In the genomic region with DNA sequence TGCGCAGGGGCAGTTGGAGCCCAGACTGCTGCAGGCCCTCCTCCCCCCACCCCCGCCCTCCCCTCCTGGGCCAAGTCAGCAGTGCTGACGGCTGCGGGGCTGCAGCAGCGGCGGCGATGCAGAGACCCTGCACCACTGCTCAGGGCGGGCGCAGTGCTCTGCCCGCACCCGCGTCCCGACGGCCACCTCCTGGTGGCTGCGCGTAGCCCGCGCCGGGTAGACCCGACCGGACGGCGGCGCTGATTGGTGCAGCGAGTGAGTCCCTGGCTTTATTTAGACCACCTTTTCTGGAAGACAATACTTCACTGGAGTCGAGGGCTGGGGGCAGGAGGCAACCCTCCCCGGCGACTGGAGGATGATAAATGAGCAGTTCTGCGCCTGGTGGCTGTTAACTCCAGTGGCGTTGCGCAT, we compare ENCODE assay signal across 8 mouse cellular contexts. TPM values are rescaled to one million over a fixed set of nuclear protein-coding genes. Genes with fewer than 3 reads are reported as not detected.
DNase-seq lines count a peak whose midpoint lies in the region; ATAC-seq and TF ChIP-seq lines count a peak whose summit lies in the region.

No protein-coding gene starts in this region.

- ATAC-seq in forebrain, embryonic 11.5 days (replicated peaks; ENCODE audit: low FRiP score), result peak; percentile 49; the same call in 1 of the 2 replicates
- no peak for ATAC-seq in stomach, embryonic 15.5 days (ENCODE audit: insufficient read depth, low FRiP score, low read depth)

- no peak overlapping the region for H3K27ac ChIP-seq in forebrain, embryonic 11.5 days (ENCODE audit: low read depth, low read length)
- H3K27ac ChIP-seq in limb, embryonic 10.5 days, result peak overlapping the region; percentile 48
- H3K27ac ChIP-seq in stomach, embryonic 15.5 days, result no peak overlapping the region

- no peak for TF ChIP-seq CTCF in E14TG2a.4 (conservative IDR thresholded peaks at IDR 0.05; ENCODE audit: low read length)

- no peaks in the 10 kb centered on the region for H3K9me3 ChIP-seq in E14TG2a.4 (ENCODE audit: low read length)
- no peaks in the 10 kb centered on the region for H3K9me3 ChIP-seq in forebrain, embryonic 11.5 days (ENCODE audit: control insufficient read depth, low read length)
- no peaks in the 10 kb centered on the region for H3K9me3 ChIP-seq in limb, embryonic 10.5 days (replicated peaks)
- H3K9me3 ChIP-seq in stomach, embryonic 15.5 days, result no peaks in the 10 kb centered on the region

- 2% methylated on average over 30 of the region's 31 CpGs for WGBS in forebrain, embryonic 11.5 days
- 1% methylated on average over 31 of the region's 31 CpGs for WGBS in limb, embryonic 10.5 days
- WGBS in stomach, embryonic 15.5 days, result 3% methylated on average over 30 of the region's 31 CpGs

- H3K4me1 ChIP-seq in E14TG2a.4 (replicated peaks; ENCODE audit: low read depth, low read length), result peaks cover 40% of the 10 kb centered on the region
- H3K4me1 ChIP-seq in forebrain, embryonic 11.5 days (replicated peaks; ENCODE audit: control insufficient read depth, insufficient read depth, low read length), result peaks cover 16% of the 10 kb centered on the region
- peaks cover 40% of the 10 kb centered on the region for H3K4me1 ChIP-seq in limb, embryonic 10.5 days
- peaks cover 15% of the 10 kb centered on the region for H3K4me1 ChIP-seq in stomach, embryonic 15.5 days

- no peaks in the 10 kb centered on the region for H3K36me3 ChIP-seq in E14TG2a.4 (ENCODE audit: insufficient read depth, low read length)
- no peaks in the 10 kb centered on the region for H3K36me3 ChIP-seq in forebrain, embryonic 11.5 days (ENCODE audit: control insufficient read depth, insufficient read depth, low read length)
- H3K36me3 ChIP-seq in limb, embryonic 10.5 days, result no peaks in the 10 kb centered on the region
- no peaks in the 10 kb centered on the region for H3K36me3 ChIP-seq in stomach, embryonic 15.5 days

- H3K9ac ChIP-seq in forebrain, embryonic 11.5 days (ENCODE audit: low read length), result no peak overlapping the region
- H3K9ac ChIP-seq in stomach, embryonic 15.5 days, result no peak overlapping the region

- H3K27me3 ChIP-seq in E14TG2a.4 (ENCODE audit: insufficient read depth, low read length), result peaks cover 69% of the 10 kb centered on the region
- H3K27me3 ChIP-seq in forebrain, embryonic 11.5 days (ENCODE audit: control insufficient read depth, insufficient read depth, low read length), result peaks cover 71% of the 10 kb centered on the region
- peaks cover 76% of the 10 kb centered on the region for H3K27me3 ChIP-seq in limb, embryonic 10.5 days (ENCODE audit: low read depth, poor library complexity, severe bottlenecking)
- peaks cover 61% of the 10 kb centered on the region for H3K27me3 ChIP-seq in stomach, embryonic 15.5 days (replicated peaks)

- peak; percentile 54 for DNase-seq in cerebellum, adult 11-12 months
- no peak for DNase-seq in cerebellum, postnatal 4 days (ENCODE audit: low spot score in 2 of 2)
- peak; percentile 71 for DNase-seq in forebrain, embryonic 11.5 days (ENCODE audit: low spot score)
- peak; percentile 69 for DNase-seq in limb, embryonic 10.5 days (ENCODE audit: low spot score)
- no peak for DNase-seq in spleen, postnatal 36 days (ENCODE audit: low spot score in 2 of 2)
- DNase-seq in urinary bladder, postnatal 25 days (ENCODE audit: low spot score), result no peak

- peak overlapping the region; percentile 64 for H3K4me3 ChIP-seq in E14TG2a.4 (replicated peaks; ENCODE audit: low read length)
- H3K4me3 ChIP-seq in forebrain, embryonic 11.5 days (ENCODE audit: low read depth, low read length), result peak overlapping the region; percentile 1; the same call in 1 of the 2 replicates
- peak overlapping the region; percentile 45 for H3K4me3 ChIP-seq in limb, embryonic 10.5 days
- H3K4me3 ChIP-seq in stomach, embryonic 15.5 days (replicated peaks), result peak overlapping the region; percentile 18

- H3K4me2 ChIP-seq in forebrain, embryonic 11.5 days (ENCODE audit: low read depth, low read length, severe bottlenecking), result peak overlapping the region; percentile 12; the same call in 1 of the 2 replicates
- H3K4me2 ChIP-seq in stomach, embryonic 15.5 days, result peak overlapping the region; percentile 42

RNA-seq across cellular contexts. Expression of a gene that starts 24.4 kb away (rescaled TPM):
- polyA plus RNA-seq in forebrain, embryonic 11.5 days (2014; fragmentation: Nextera tagmentation; extraction: Ambion mirVana), result 2.1 and 2.5 TPM in 2 replicates
- polyA plus RNA-seq in limb, embryonic 10.5 days (2016; fragmentation: Nextera tagmentation; extraction: Ambion mirVana), result 4.5 and 5.6 TPM in 2 replicates
- 14.4 and 15.3 TPM in 2 replicates for polyA plus RNA-seq in stomach, embryonic 15.5 days (2015; fragmentation: Nextera tagmentation; extraction: Ambion mirVana)

RNA-seq across cellular contexts. Expression of a gene that starts 53.9 kb away (rescaled TPM):
- 0.21 and 0.24 TPM in 2 replicates for polyA plus RNA-seq in forebrain, embryonic 11.5 days (2014; fragmentation: Nextera tagmentation; extraction: Ambion mirVana)
- 0.28 and 0.75 TPM in 2 replicates for polyA plus RNA-seq in limb, embryonic 10.5 days (2016; fragmentation: Nextera tagmentation; extraction: Ambion mirVana)
- polyA plus RNA-seq in stomach, embryonic 15.5 days (2015; fragmentation: Nextera tagmentation; extraction: Ambion mirVana), result 1.2 and 1.3 TPM in 2 replicates

Comparison
In these comparisons a context has a peak if more than half of its experiments do, and no peak if none do; other contexts are left out.
1. DNase-seq: peak in cerebellum, adult 11-12 months (single experiment), forebrain, embryonic 11.5 days (single experiment) and limb, embryonic 10.5 days (single experiment); none in cerebellum, postnatal 4 days (0 of 2), spleen, postnatal 36 days (0 of 2) and urinary bladder, postnatal 25 days (single experiment).
2. H3K4me3 ChIP-seq: peak in every context shown above with its lines; median percentile 64 in E14TG2a.4; 45 in limb, embryonic 10.5 days; 18 in stomach, embryonic 15.5 days; 1 in forebrain, embryonic 11.5 days.